Mouse (Mus musculus): ENCODE measurements at regions not wholly inside any gene's neighbourhood (a gene's known extent, or its start where the extent isn't known, plus 50 kb on each side); places are given as distances from the start of the nearest gene placed in this dataset.

DNA sequence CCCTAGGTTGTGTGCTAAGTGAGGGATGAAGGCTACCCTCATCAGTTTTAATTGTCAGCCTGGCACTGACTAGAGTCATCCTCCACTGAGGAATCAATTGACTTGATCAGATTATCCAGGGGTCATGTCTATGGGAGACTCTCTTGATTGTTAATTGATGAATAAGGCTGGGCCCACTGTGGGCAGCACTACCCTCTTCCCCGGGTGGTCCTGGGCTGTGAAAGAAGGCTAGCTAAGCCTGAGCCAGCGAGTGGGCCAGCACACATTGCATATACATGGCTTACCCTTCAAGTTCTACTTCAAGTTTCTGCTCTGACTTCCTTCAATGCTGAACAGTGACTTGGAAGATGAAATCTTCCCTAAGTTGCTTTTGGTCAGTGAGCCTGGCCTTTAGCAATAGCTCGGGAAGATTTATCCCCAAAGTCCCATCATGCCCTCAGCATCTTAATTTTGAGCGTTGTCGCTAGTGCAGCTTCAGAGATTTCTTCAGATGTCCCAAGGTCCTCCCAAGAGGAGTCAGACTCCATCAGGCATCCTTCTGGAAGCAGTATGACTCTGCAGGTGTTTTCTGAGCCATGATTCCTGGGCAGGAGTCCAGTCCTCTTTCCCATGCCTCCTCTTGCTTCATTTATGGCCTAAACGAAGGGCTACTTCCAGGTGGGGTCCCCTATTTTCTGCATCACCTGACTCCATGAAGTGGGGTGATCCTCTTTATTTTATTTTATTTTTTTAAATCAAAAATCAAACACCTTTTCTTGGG, 55.7 kb upstream of the Ywhaq start:
- TF ChIP-seq POLR2A (IDR thresholded peaks at IDR 0.05; ENCODE audit: borderline replicate concordance, insufficient read depth, low read length) (no peak), CTCF (IDR thresholded peaks at IDR 0.05; ENCODE audit: borderline replicate concordance, insufficient read depth, low read depth, low read length) (no peak)
- peak overlapping the region; percentile 49; the same call in 1 of the 2 replicates for H3K27ac ChIP-seq (ENCODE audit: insufficient read depth, low read length)
- H3K27me3 ChIP-seq (ENCODE audit: control insufficient read depth, insufficient read depth, low read length): no peaks in the 10 kb centered on the region
- 55% methylated on average over 6 of the region's 6 CpGs for WGBS
- H3K4me1 ChIP-seq (ENCODE audit: control insufficient read depth, insufficient read depth, low read length): peaks cover 11% of the 10 kb centered on the region; the same call in 1 of the 2 replicates
- H3K4me3 ChIP-seq (replicated peaks; ENCODE audit: insufficient read depth, low read depth, low read length): no peak overlapping the region
- DNase-seq: peak; percentile 45 to 58

DNA sequence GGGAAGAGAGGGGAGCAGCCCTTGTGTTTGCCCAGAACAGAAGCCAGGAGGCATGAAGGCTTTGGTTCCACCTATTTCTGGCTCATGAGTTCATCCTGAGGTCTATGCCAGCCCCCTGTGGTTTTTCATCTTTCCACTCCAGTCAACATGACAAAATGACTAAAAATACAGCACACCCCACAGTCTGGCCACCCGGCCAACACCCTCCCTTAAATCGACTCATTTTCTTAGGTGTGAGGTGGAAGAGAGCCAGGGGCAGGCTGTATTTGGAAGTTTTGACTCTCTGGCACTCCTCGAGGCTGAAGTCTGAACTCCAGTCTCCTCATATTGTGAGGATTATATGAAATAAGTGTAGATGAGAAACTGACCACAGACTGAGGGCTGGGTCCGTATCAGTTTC, 55.0 kb upstream of the Ywhaq start:
- DNase-seq: peak; percentile 91 to 98

GRCm38 (mm10) chr12:21471986-21472385, 54.5 kb upstream of the Ywhaq start:
- 66% methylated on average over 7 of the region's 7 CpGs for WGBS
- TF ChIP-seq CTCF (IDR thresholded peaks at IDR 0.05; ENCODE audit: borderline replicate concordance, insufficient read depth, low read depth, low read length) (no peak), POLR2A (IDR thresholded peaks at IDR 0.05; ENCODE audit: borderline replicate concordance, insufficient read depth, low read length) (no peak)
- Histone ChIP-seq H3K27ac (ENCODE audit: insufficient read depth, low read length) (no peak overlapping the region; the same call in 1 of the 2 replicates), H3K27me3 (ENCODE audit: control insufficient read depth, insufficient read depth, low read length) (no peaks in the 10 kb centered on the region), H3K4me3 (replicated peaks; ENCODE audit: insufficient read depth, low read depth, low read length) (no peak overlapping the region), H3K4me1 (ENCODE audit: control insufficient read depth, insufficient read depth, low read length) (peaks cover 11% of the 10 kb centered on the region; the same call in 1 of the 2 replicates)
- DNase-seq: peak; percentile 35 to 37

More for the DNA sequence above, 55.0 kb upstream of the Ywhaq start:
- H3K4me3 ChIP-seq (replicated peaks; ENCODE audit: insufficient read depth, low read depth, low read length): no peak overlapping the region
- WGBS: 2% methylated on average over 4 of the region's 4 CpGs
- no peaks in the 10 kb centered on the region for H3K27me3 ChIP-seq (ENCODE audit: control insufficient read depth, insufficient read depth, low read length)
- H3K4me1 ChIP-seq (ENCODE audit: control insufficient read depth, insufficient read depth, low read length): peaks cover 11% of the 10 kb centered on the region; the same call in 1 of the 2 replicates
- peak; percentile 50; the same call in 1 of the 2 replicates for TF ChIP-seq CTCF (IDR thresholded peaks at IDR 0.05; ENCODE audit: borderline replicate concordance, insufficient read depth, low read depth, low read length)
- no peak for TF ChIP-seq POLR2A (IDR thresholded peaks at IDR 0.05; ENCODE audit: borderline replicate concordance, insufficient read depth, low read length)
- H3K27ac ChIP-seq (ENCODE audit: insufficient read depth, low read length): no peak overlapping the region

GRCm38 (mm10) chr12:21470286-21470685, 52.8 kb upstream of the Ywhaq start:
- H3K4me3 ChIP-seq (replicated peaks; ENCODE audit: insufficient read depth, low read depth, low read length): no peak overlapping the region
- TF ChIP-seq POLR2A (IDR thresholded peaks at IDR 0.05; ENCODE audit: borderline replicate concordance, insufficient read depth, low read length): no peak
- TF ChIP-seq CTCF (IDR thresholded peaks at IDR 0.05; ENCODE audit: borderline replicate concordance, insufficient read depth, low read depth, low read length): no peak
- peaks cover 11% of the 10 kb centered on the region; the same call in 1 of the 2 replicates for H3K4me1 ChIP-seq (ENCODE audit: control insufficient read depth, insufficient read depth, low read length)
- H3K27ac ChIP-seq (ENCODE audit: insufficient read depth, low read length): no peak overlapping the region
- WGBS: 94% methylated on average over 3 of the region's 3 CpGs
- no peak for DNase-seq
- H3K27me3 ChIP-seq (ENCODE audit: control insufficient read depth, insufficient read depth, low read length): no peaks in the 10 kb centered on the region

Measured in cerebellum, adult 2 months (tissue).